Mouse (Mus musculus): ENCODE data around the gene 4931422A03Rik.
A peak's percentile ranks its signal among the peaks of the same experiment; 100 is the strongest.
"Not testable (repeated sequence)": the region's sequence is repeated elsewhere in the genome, so short reads cannot be mapped to it uniquely, and the experiment has no call there.

The 4931422A03Rik gene

DNA sequence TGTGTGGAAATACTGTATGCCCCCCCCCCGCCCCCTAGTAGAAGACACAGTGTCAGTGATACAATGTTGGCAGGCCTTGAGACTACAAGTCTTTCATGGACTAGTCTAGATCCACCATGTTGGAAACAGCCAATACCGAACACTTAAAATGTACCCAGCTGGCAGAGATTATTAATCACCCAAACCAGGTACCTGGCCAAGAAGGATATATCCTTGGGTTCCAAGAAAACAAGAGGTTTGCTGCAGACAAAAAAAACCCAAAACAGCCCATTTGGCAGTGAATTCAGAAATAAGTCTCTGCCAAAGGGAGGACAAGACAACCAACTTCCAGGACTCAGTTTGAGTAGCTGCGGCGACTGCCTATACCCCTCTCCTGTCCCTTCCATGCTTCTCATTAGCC, 3.5 kb downstream of the 4931422A03Rik start:
- DNase-seq: no peak

DNA sequence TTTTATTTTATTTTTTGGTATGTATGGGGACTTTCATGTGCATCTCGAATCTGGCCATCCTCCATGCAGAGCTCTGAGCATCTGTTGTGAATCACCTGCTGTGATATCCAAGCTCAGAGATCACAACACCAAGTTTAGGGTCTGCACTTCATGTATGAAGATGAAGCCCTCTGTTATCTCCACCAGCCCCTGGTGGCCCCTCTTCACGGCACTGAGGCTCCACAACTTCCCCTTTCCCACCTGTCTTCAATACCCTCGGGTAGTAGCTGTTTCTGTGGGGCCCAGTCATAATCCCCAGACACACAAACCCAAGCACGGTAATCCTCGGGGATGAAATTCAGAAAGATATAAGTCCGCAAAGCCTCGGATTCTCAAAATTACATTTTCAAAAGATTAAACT, 5.1 kb downstream of the 4931422A03Rik start:
- no peak for DNase-seq

DNA sequence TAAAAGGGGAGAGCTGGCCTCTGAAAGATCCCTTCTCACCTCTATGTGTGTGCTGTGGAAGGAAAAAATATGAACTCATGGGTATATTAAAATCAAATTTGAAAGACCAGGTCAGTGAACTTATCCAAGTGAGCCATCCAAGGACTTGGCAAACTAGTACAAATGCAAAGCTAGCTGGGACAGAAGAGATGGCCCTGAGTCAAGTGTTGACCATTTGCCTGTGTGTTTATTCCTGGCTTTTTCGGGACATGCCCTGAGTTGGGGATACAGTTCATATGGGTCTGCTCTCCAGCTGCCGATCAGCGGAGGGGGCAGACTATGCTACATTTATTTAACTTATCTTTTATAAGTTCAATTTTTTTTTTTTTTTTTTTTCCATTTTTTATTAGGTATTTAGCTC, 19.3 kb downstream of the 4931422A03Rik start:
- DNase-seq: not testable (repeated sequence)

DNA sequence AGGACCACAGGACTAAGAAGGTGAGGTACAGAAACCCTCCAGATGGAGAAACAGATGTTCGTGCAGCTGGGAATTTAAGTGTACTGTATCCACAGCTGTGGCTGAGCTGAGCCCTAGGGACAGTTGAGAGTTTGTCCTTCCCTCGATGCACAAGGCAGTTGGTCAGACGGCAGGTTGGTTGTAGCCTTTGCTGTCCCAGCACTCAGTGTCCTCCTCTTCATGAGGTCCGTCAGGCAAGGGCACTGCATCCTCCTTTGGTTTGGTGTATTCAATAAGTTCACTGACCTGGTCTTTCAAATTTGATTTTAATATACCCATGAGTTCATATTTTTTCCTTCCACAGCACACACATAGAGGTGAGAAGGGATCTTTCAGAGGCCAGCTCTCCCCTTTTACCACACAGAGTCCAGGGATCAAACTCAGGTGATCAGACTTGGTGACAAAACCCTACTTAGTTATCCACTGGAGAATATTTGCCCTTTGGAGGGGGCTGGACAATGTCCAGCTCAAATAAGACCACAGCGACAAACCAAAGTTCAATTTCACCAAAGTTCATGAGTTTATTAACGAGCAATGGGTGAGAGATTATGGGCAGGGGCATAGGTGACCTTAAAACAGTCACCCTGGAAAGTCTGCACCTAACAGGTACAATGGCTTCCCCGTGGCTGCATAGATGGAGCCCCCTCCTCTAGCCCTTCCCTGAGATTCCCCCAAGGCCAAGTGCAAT, 20.2 kb downstream of the 4931422A03Rik start:
- DNase-seq: no peak

DNA sequence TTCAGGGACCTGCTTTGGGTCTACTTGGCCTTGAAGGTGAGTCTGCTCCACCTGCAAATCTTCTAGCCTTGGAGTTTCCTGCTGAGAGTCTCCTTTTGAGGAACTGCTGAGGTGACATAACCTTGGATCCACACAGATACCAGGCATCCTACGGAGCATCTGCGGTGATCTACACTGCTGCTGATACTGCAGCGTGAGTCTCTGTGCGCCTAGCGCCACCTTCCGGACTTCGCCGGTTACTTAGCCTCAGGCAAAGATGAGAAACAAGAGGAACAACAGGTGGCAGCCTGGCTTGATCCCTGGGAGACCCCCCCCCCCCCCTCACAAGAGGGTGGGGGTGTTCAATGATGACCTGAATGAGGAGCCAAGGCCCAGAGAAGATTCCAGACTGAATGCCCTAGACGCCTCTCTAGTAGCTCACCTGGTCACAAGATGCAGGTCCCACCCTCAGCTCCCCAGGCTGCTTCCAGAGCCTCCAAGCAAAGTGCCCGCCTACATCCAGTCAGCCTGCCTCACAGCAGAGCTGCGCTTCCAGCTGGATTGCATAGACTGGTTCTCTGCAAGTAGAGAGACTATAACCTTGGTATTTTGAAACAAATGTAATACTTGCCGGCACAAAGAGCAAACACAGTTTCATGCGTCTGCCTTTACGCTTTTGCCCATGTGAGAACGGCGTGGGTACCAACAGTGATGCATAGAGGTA, 25.3 kb downstream of the 4931422A03Rik start:
- DNase-seq: peak; percentile 75

DNA sequence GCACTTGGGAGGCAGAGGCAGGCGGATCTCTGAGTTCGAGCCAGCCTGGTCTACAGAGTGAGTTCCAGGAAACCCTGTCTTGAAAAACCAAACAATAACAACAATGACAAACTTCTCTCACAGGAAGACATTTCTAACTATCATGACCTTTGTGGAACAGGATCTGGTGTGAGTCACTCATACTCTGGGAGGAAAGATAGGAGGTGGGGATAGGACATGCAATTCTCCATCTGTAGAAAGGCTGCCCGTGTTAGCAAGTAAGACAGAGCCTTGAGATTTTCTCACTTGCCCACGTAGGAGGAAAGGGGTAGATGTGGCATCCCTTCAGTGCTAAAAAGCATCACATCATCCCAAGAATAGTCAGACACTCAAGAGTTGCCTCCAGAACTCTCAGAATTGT, 26.3 kb downstream of the 4931422A03Rik start:
- no peak for DNase-seq

DNA sequence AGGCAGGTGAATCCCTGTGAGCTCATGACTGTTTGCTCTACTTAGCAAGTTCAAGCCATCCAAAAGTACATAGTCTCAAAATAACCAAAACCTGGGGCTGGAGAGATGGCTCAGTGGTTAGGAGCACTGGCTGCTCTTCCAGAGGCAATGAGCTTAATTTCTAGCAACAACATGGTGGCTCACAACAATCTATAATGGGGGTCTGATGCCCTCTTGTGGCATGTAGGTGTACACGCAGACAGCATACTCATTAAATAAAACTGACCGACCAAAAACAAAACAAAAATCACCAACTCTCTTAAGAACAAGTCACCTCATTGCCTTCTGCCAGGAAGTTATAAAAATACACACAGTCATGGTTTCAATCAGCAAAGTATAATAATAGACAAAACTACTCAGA, 27.1 kb downstream of the 4931422A03Rik start:
- DNase-seq: peak; percentile 34

DNA sequence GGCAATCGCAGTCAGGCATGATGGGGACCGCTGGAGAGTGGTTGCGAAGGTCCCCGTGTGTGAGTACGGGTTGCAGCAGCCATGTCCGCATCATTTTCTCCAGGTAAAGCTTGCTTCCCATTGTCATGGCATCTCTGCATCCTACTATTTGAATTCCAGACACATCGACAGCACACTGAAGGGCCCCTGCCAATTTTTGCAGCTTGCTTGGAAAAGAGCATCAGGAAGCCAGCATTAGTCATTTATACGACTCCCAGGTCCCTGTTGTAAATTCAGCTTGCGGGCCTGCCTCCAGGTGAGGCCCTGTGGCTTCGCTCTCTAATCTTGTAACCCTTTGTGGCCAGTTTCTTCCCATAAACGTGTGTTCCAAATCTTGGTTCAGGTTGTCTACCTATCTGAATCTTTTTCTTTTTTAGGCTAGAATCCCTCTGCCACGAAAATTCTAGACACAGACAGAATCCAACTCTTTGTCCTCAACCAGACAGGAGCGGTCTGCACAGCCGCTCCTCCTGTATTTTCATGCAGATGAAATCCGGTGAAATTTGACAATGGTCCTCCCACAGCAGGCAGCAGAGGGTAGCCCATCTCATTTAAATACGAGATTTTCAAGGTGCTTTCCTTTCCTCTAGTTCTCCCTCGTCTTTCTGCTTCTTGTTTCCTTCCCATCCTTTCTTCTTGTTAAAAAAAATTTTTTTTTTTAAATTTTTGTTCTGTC, 35.4 kb downstream of the 4931422A03Rik start:
- no peak for DNase-seq

DNA sequence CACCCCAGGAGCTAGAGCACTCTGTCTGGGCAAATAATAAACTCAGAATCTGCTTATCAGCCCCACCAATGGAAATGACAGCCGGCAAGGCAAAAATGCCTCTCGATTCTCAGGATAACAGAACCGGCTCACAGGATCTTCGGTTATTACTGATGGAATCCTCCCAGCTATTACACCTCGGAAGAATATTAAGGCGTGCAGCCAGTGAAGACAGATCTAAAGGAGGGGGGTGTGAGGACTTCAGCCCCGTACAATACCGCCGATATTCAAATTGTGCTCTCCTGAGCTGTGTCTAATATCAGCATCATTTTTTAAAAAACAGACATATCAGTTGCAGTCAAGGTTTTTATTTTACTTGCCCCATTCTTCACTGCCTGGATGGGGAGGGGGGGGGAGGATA, 36.0 kb downstream of the 4931422A03Rik start:
- no peak for DNase-seq

DNA sequence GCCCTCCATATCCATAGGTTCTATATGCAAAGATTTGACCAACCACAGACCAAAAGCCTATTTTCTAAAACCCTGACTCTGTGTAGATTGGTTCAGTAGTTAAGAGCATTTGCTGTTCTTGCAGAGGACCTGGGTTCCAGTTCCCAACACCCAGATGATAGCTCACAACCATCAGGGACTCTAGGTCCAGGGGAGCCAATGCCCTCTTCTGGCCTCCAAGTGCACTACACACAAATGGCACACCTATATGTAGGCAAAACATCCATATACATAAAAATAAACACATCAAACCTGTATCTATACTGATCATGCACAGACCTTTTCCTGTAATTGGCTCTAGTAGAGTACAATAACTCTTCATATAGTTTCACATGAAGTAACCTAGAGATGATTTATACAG, 36.9 kb downstream of the 4931422A03Rik start:
- DNase-seq: no peak

DNA sequence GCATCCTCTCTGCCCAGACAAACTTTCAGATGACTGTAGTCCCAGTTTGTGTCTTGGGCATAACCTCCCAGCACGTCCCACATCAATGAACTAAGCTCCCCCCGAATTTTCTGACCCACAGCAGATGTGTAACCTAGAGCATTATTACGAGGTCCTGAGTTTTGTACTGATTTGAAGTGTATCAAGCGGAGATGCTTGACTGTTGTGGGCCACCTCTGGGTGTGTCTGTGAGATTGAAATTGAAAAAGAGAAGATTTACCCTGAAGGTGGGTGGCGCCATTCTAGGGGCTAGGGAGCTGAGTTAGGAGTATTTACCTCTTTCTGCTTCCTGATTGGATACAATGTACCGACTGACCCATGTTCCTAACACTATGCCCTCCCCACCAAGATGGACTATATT, 38.4 kb downstream of the 4931422A03Rik start:
- no peak for DNase-seq

DNA sequence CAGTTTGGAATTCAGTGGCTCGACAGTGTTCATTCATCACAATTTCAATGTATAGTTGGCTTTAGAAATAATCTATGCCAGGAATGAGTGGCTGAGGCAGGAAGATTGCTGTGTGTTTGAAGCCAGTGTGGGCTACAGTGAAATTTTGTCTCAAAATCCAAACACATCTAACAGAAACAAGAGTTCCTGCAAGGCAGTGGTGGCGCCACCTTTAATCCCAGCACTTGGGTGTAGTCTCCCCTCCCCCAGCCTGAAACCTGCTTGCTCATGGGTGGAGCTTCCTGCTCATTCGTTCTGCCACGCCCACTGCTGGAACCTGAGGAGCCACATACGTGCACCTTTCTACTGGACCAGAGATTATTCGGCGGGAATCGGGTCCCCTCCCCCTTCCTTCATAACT, 40.6 kb downstream of the 4931422A03Rik start:
- peak; percentile 51 for DNase-seq

DNA sequence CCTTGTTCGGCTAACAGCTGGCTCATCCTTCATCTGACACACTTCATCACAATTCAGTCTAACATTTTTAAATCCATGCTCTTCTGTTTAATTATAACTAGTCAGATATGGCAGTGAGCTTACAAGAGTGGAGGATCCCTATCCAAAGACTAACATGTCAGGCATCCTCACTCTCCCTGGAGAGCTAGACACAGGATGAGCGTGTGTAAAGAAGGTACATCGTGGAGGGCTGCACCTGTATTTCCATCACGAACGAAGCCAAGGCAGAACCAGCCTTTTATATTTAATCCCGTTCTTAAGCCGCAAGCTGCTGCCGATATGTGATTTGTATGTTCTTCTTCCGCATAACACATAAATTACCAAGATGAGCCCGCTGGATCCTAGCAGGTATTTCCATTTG, 45.0 kb downstream of the 4931422A03Rik start:
- DNase-seq: no peak

DNA sequence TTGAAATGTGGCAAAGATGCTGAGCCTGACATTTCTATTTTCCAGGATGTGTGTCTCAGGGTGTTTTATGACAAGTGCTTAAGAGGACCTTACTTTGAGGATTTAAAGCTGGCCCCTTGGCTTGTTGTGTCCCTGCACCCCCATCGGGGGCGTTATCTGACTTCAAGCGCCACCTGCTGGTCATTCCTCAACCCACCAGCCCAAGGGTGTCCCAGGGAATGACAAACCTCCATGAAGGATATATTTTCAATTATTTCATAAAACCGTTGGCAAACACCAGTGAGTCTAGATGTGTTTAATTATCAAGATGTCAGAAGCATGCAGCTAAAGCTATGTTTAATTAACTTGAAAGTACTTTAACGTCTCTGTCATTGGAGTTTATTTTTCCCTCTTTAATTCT, 45.9 kb downstream of the 4931422A03Rik start:
- peak; percentile 83 for DNase-seq

DNA sequence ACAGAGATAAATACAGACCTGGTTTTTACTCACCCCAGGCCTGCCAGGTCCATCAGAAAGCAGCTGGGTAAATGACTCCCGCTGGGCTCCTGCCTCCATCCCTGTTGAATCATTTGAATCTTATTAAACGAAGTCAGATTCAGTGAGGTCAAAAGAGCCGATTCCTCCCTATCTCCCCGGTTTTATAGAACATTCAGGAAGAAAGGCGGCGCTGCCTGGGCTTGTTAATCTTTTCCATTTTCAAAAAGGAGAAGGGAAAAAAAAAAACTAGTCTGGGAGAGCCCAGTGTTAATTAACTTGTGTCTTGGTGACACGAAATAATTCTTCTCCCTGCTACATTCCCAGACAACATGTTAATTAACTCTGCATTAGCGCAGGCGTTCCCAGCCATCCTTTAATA, 50.4 kb downstream of the 4931422A03Rik start:
- no peak for DNase-seq

DNA sequence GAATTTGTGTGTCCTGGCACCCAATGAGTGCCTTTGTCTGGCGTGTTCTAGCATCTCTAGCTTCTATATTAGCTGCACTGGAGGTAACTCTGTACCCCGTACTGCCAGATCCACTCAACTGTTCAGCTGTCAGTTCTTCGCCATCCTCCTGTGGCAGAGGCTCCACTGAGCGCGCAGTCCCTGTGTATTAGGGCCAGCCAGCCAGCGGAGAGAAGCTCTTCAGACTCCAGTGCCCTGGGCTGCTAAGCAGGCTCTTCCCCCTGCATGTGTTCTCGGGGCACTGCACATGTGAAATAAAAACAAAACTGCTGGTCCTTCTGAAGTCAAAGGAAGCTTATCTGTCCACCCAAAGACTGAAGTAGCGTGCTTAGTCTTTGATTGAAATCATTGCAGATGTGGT, 50.9 kb downstream of the 4931422A03Rik start:
- DNase-seq: no peak

DNA sequence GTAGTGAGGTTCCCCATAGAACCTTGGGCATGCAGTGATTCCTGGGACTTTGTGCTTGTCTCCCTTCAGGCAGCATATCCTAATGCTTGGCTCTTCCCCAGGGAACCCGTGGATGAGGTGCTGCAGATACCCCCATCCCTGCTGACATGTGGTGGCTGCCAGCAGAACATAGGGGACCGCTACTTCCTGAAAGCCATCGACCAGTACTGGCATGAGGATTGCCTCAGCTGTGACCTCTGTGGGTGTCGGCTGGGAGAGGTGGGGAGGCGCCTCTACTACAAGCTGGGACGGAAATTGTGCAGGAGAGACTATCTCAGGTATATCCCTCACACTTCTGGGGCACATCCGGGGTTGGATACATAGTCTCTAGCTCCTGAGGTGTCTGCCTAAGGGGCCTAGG, 52.3 kb downstream of the 4931422A03Rik start:
- DNase-seq: no peak

DNA sequence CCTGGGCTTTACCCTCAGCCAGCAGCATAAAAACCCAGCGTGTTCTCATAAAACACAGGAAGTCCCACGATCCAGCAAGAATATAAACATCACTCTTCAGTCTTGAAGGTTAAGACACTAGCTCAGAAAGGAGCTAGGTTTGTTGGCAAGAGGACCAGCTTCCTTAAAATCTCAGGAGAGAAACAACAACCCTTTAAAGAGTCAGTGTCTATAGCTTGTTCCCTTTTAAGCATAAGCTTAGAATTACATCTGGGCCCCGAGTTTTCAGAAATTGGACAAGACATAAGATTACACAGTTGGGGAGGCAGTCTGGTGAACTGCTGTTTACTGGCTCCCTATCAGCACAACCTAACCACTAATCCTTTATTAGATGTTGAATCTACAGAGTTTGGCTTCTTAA, 56.3 kb downstream of the 4931422A03Rik start:
- no peak for DNase-seq

DNA sequence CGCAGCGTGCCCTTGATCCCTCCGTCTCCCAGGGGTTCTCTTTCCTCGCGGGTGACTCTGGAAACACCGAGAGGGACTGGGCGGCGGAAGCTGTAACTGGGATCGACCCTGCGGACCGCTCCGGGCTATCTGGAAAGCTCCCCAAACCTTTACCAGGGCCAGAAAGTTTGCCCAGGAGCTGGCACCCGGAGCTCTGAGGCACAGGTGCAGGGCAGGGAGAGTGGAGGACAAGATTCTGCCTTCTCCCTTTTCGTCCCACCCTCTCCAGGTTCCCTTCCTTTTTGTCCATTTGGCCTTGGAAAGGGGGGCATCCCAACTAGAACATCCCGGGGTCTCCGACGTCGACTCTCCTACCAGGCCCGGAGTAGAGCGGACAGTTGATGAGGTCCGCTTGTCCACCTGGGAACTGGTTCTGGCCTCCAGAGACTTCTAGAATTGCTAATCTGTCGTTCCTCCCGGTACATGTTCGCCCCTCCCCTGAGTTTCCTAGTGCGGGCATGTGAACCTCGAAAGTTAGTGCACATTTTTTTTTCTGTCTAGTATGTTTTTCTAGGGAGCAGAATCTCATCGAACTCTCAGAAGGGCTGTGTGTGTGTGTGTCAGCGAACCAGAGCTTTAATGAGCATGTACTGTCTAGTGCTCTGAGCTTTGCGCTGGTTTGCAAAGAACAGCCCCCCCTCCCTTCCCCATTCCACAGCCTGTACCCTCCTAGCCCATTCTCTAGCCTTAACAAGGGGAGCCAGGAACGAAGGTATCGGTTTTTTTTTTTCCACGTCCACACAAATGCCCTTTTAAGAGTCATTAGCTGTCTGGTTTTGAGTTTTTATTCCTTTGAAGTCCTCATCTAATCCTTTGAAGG, 57.1 kb downstream of the 4931422A03Rik start:
- peak; percentile 69 for DNase-seq

DNA sequence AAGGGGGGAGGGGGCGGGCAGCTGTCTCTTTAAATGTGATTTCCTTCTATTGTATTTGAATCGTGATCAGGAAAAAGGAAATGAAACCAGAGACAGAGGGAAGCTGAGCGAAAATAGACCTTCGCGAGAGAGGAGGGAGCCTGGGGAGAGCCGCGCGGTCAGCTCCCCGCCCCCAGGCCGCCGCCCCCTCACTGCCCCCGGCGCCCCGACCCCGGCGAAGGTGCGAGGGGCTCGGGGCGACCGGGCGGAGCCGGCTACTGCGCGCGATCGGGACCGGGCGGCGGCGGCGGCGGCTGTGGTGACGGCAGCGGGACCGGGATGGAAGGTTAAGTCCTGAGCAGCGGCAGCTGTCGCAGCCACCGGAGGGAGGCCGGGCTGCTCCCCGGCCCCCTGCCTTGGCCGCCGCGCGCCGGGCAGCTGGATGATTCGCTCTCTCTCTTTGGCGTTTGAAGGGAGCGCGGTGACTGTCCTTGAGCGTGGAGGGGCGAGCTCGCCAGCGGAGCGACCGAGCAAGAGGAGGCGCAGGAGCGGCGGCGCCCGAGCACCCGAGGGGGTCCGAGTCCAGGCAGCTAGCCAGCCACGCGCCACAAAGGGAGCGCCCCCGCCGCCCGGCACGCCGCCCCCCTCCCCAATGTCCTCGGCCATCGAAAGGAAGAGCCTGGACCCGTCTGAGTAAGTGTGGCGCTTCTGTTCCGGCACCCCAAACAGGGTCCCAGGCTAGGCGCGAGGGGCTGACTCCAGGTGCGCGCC, 57.9 kb downstream of the 4931422A03Rik start:
- DNase-seq: peak; percentile 73

DNA sequence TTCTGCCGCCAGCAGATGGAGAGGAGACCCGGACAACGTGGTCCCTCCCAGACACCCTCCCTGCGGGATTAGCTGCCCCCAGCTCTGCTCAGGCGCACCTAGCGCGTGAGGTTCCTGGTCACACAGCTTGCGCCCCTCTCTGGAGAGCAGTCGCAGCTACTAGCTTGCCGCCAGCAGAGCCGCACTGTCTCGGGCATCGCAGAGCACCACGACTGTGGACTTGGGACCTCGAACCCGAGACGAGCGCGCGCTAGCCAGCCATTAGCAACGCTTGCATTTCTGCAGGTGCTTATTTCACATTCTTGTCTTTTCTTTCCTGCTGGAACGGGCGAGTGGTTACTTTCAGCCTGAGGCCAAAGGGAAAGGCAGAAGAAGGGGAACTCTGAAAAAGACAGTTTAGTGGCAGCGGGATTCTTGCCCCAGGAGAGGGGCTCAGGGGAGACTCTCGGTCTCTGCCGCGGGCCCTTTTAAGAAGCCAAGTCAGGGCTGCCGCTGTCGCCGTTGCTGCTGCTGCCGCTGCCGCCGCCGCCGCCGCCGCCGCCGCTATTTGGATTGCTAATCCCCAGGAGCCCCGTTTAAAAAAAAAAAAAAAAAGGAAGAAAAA, 58.6 kb downstream of the 4931422A03Rik start:
- DNase-seq: peak; percentile 88

Measured in liver (tissue).